ENCODE assay signal across 8 mouse cellular contexts in the genomic region with DNA sequence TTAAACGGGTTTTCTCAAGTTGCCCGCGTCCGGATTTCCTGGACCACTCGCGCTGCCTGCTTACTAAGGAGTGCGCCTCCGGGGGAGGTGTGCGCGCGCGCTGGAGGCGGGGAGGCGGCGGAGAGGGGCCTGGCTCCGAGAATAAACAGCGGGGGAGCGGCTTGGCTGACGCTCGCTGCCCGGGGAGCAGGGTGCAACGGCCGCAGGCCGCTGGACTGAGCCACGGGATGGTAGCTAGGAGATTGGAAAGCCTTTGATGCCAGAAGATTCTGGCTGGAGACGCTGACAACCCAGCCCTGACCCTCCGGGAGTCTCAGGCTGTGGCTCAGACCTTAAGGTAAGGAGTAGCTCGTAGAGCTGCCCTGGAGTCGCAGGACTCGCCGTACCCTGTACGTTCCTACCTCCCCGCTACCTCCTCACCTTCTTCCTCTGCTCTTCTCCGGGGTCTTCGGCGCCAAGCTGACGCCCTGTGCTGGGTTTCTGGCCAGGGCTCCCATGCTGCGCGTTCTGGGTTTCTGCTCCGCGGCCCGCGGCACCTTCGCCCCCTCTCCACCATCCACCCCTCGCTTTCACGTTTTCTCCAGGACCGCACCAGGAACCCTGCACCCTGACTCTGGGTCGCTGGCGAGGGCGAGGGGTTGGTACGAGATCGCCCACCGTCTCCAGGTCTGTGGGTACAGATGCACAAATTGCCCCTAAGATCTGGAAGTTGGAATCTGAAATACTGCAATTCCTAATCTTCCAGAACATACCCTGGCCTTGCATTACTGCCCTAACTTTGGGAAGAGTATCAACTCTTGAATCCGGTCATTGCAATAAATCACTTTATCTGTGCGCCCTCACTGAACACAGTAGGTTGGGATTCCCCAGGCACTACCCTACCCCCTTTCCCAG. TPM values are rescaled to one million over a fixed set of nuclear protein-coding genes. Genes with fewer than 3 reads are reported as not detected.
DNase-seq lines count a peak whose midpoint lies in the region; ATAC-seq and TF ChIP-seq lines count a peak whose summit lies in the region.

A gene (plus strand): TSS at position 120 of the 894 bp plus-strand sequence.

- peaks cover 6% of the 10 kb centered on the region; the same call in 1 of the 2 replicates for H3K4me1 ChIP-seq in spleen, adult 2 months (ENCODE audit: control insufficient read depth, insufficient read depth, insufficient read length)
- peaks cover 23% of the 10 kb centered on the region for H3K4me1 ChIP-seq in embryonic facial prominence, embryonic 13.5 days
- peaks cover 42% of the 10 kb centered on the region for H3K4me1 ChIP-seq in heart, embryonic 13.5 days
- H3K4me1 ChIP-seq in neural tube, embryonic 14.5 days (ENCODE audit: control insufficient read depth, insufficient read depth, low read length) = 0 out of 2 replicates have a peak, but pooled peaks cover 6% of the 10 kb centered on the region

- WGBS in spleen, adult 2 months = 5% methylated on average over 55 of the region's 55 CpGs
- whole genome bisulfite sequencing in embryonic facial prominence, embryonic 13.5 days = 1% methylated on average over 55 of the region's 55 CpGs
- WGBS in heart, embryonic 13.5 days = 2% methylated on average over 55 of the region's 55 CpGs
- 1% methylated on average over 55 of the region's 55 CpGs for WGBS in neural tube, embryonic 14.5 days

- H3K9ac ChIP-seq in embryonic facial prominence, embryonic 13.5 days = peak within 1 kb of the TSS; percentile 78
- H3K9ac ChIP-seq in heart, embryonic 13.5 days = peak within 1 kb of the TSS; percentile 88
- peak within 1 kb of the TSS; percentile 55 for H3K9ac ChIP-seq in neural tube, embryonic 14.5 days (replicated peaks; ENCODE audit: low read depth, low read length)

- no peaks in the 10 kb centered on the region for H3K9me3 ChIP-seq in embryonic facial prominence, embryonic 13.5 days
- H3K9me3 ChIP-seq in heart, embryonic 13.5 days = no peaks in the 10 kb centered on the region
- no peaks in the 10 kb centered on the region for H3K9me3 ChIP-seq in neural tube, embryonic 14.5 days (ENCODE audit: control insufficient read depth, low read length)

- no peak for DNase-seq in spleen, adult 2 months (ENCODE audit: low read depth in 1 of 2, low spot score in 2 of 2)
- DNase-seq in spleen, adult 18-20 months = no peak
- DNase-seq in kidney, postnatal 4 days = peak; percentile 63 to 76
- peak; percentile 24 to 43 for DNase-seq in lung, adult 18-20 months
- DNase-seq in thymus, postnatal 36 days = peak; percentile 72 to 77

- H3K27ac ChIP-seq in spleen, adult 2 months (ENCODE audit: insufficient read depth, low read length) = no peak within 1 kb of the TSS
- no peak within 1 kb of the TSS; the same call in 1 of the 2 replicates for H3K27ac ChIP-seq in embryonic facial prominence, embryonic 13.5 days
- peak within 1 kb of the TSS; percentile 70 for H3K27ac ChIP-seq in heart, embryonic 13.5 days (replicated peaks)
- no peak within 1 kb of the TSS for H3K27ac ChIP-seq in neural tube, embryonic 14.5 days (ENCODE audit: low read depth, low read length)

- H3K27me3 ChIP-seq in spleen, adult 2 months (ENCODE audit: control insufficient read depth, insufficient read depth, low read length) = peaks cover 5% of the 10 kb centered on the region; the same call in 1 of the 2 replicates
- peaks cover 20% of the 10 kb centered on the region for H3K27me3 ChIP-seq in embryonic facial prominence, embryonic 13.5 days
- peaks cover 12% of the 10 kb centered on the region; the same call in 1 of the 2 replicates for H3K27me3 ChIP-seq in heart, embryonic 13.5 days (replicated peaks)
- no peaks in the 10 kb centered on the region; the same call in 1 of the 2 replicates for H3K27me3 ChIP-seq in neural tube, embryonic 14.5 days (ENCODE audit: control insufficient read depth, insufficient read depth, low read length)

- peak within 1 kb of the TSS; percentile 97 for H3K4me2 ChIP-seq in embryonic facial prominence, embryonic 13.5 days
- H3K4me2 ChIP-seq in heart, embryonic 13.5 days = peak within 1 kb of the TSS; percentile 94
- H3K4me2 ChIP-seq in neural tube, embryonic 14.5 days (ENCODE audit: low read depth, low read length) = peak within 1 kb of the TSS; percentile 99

- no peak for TF ChIP-seq POLR2A in spleen, adult 2 months (IDR thresholded peaks at IDR 0.05; ENCODE audit: low read depth, low read length)

- H3K4me3 ChIP-seq in spleen, adult 2 months (ENCODE audit: extremely low read depth, insufficient read depth, insufficient read length) = peak within 1 kb of the TSS; percentile 20; the same call in 1 of the 2 replicates
- peak within 1 kb of the TSS; percentile 63 for H3K4me3 ChIP-seq in embryonic facial prominence, embryonic 13.5 days
- H3K4me3 ChIP-seq in heart, embryonic 13.5 days = peak within 1 kb of the TSS; percentile 76
- H3K4me3 ChIP-seq in neural tube, embryonic 14.5 days (ENCODE audit: low read depth, low read length) = peak within 1 kb of the TSS; percentile 47

- no peak for TF ChIP-seq CTCF in spleen, adult 2 months (IDR thresholded peaks at IDR 0.05; ENCODE audit: extremely low read depth, insufficient read depth, insufficient read length, insufficient replicate concordance)

- H3K36me3 ChIP-seq in spleen, adult 2 months (ENCODE audit: control insufficient read depth, insufficient read depth, low read length) = no peaks in the 10 kb centered on the region
- H3K36me3 ChIP-seq in embryonic facial prominence, embryonic 13.5 days = no peaks in the 10 kb centered on the region
- H3K36me3 ChIP-seq in heart, embryonic 13.5 days = no peaks in the 10 kb centered on the region
- no peaks in the 10 kb centered on the region for H3K36me3 ChIP-seq in neural tube, embryonic 14.5 days (ENCODE audit: control insufficient read depth, insufficient read depth, low read length)

- ATAC-seq in embryonic facial prominence, embryonic 13.5 days (ENCODE audit: insufficient number of reproducible peaks, insufficient read depth, low FRiP score, low TSS enrichment, low read depth) = no peak
- no peak for ATAC-seq in heart, embryonic 13.5 days (ENCODE audit: extremely low read depth, insufficient number of reproducible peaks, low FRiP score, low TSS enrichment)
- peak; percentile 51; the same call in 1 of the 2 replicates for ATAC-seq in neural tube, embryonic 14.5 days (ENCODE audit: low read depth)

RNA-seq across cellular contexts. Expression of the gene that starts here (rescaled TPM):
- polyA plus RNA-seq in spleen, adult 2 months (2012; rRNA removed) = 4.5 and 4.6 TPM in 2 replicates
- 2.2 and 2.7 TPM in 2 replicates for polyA plus RNA-seq in embryonic facial prominence, embryonic 13.5 days (2015; fragmentation: Nextera tagmentation; extraction: Ambion mirVana)
- 1.4 TPM in 2 replicates for polyA plus RNA-seq in heart, embryonic 13.5 days (2015; fragmentation: Nextera tagmentation; extraction: Ambion mirVana)
- 1.3 and 1.6 TPM in 2 replicates for polyA plus RNA-seq in neural tube, embryonic 14.5 days (2014; fragmentation: Nextera tagmentation; extraction: Ambion mirVana)

Comparison
In these comparisons a context has a peak if more than half of its experiments do, and no peak if none do; other contexts are left out.
1. DNase-seq: peak in kidney, postnatal 4 days (2 of 2), lung, adult 18-20 months (2 of 2) and thymus, postnatal 36 days (2 of 2); none in spleen, adult 2 months (0 of 2) and spleen, adult 18-20 months (0 of 2).
2. H3K4me3 ChIP-seq: peak in every context shown above with its lines; median percentile 76 in heart, embryonic 13.5 days; 63 in embryonic facial prominence, embryonic 13.5 days; 47 in neural tube, embryonic 14.5 days; 20 in spleen, adult 2 months.
3. Peak in every context shown above with its lines, with median percentiles within 50 percentile points of each other: H3K4me2 ChIP-seq and H3K9ac ChIP-seq.